Mouse (Mus musculus): ENCODE measurements around the gene Otulin.

Gene Otulin

DNA sequence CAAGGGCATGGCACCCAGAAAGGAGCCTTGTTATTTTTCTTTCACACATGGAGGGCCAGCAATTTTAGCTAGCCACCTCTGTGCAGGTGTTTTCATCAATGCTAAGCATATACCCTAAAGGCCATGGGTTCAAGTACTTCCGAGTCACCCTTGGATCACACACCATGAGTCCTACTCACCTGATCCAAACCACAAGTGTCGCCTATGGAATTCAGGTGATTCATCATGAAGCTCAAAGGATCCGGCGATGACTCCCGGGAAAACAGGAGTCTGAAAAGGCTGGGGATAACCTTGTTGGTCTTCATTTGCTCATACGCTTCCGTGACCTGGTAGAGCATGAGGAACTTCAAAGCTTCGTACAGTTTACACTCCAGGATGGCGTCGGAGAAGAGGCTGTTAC lies 27.4 kb upstream of the Otulin start:
- no peak for DNase-seq (ENCODE audit: low read depth, low spot score)

DNA sequence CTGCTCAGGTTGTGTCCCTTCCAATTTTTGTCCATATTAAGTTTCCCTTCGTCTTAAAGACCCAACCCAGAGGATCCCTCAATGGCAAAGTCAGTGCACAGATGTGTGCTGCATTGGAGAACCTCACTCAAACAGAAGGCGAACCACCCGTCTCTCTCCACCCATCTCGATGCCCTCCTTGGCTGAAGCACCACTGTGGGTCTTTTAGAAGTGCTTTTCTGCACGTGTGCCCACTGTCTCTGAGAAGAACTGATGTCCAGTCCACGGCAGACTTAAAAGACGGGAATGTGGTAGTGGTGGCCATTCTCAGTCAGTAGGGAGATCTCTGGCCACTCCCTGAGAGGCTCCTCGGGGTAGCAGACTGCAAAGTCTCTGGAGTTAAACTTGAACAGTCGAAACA lies 26.1 kb upstream of the Otulin start:
- DNase-seq (ENCODE audit: low read depth, low spot score): no peak

DNA sequence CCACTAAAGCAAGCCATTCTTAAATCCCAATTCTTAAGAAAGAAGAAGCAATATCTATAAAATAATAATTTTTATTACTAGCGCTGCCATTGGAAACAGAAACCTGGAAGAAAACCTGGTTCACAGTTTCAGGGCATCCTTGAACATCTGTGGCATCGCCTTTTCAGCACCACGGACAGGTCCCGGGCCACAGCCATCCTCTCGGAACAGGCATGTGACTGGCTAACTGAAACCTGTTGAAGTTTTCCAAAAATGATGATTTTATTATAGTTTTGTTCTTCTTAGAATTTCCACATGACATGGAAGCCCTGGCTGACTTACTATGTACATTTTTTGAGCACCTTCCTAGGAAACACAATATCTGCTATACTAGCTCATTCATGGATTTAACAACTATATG lies 24.5 kb upstream of the Otulin start:
- no peak for DNase-seq (ENCODE audit: low read depth, low spot score)

DNA sequence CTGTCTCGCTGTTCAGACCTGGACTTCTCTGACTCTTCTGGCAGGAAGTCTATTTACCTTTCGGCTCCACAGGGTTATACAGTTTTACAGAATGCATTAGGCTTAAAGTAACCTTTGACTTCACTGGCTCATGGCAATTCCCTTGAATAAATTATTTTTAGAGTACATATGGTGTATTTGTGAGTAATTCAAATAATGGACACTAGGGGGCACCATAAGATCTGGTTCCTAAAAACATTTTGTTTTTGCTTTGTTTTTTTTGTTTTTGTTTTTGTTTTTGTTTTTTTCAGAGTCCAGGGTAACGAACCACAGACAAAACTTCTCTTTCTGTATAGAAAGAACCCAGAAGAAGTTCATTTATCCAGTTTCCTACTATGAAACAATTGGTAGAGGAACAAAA lies 17.2 kb upstream of the Otulin start:
- no peak for DNase-seq (ENCODE audit: low read depth, low spot score)

DNA sequence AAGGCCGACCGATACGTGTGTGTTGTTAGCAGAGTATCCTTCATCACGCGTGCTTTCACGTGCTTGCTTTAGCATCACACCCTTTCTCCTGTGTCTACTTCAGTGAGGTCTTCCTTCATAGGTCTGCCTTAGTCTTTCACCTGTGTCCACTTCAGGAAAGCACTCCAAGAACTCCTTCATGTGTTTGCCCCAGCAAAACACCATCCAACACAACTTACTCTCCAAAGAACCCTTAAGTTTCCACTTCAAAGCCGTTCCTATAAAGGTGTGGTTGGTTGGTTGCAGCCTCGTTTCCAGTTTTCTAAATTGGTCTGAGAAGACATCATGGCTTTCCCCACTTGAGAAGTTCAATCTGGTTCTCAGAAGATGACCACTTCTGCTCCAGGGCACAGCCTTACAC lies 16.2 kb upstream of the Otulin start:
- no peak for DNase-seq (ENCODE audit: low read depth, low spot score)

DNA sequence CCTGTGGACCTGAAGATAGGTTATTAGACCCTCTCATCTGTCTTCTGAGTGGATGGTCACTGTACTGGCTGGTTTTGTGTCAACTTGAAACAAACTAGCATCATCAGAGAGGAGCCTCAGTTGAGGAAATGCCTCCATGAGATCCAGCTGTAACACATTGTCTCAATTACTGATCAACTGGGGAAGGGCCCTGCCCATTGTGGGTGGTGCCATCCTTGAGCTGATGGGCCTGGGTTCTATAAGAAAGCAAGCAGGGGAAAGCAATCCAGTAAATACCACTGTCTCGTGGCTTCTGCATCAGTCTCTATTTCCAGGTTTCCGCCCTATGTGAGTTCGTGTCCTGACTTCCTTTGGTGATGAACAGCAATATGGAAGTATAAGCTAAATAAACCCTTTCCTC lies 14.8 kb upstream of the Otulin start:
- no peak for DNase-seq (ENCODE audit: low read depth, low spot score)

DNA sequence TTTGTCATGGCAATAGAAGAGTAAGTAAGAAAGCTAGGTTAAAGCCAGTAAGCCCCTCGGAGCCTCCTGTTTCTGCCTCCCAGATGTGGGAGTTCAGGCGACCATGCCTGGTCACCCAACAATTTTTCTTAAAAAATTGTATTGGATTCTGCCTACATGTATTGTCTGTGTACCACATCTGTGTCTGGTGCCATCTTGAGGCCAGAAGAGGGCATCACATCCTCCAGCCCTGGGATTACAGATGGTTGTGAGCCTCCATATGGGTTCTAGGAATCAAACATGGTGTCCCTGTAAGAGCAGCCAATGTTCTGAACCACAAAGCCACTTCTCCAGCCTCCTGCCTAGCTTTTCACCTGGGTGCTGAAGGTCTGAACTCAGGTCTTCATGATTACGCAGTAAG lies 12.4 kb upstream of the Otulin start:
- DNase-seq (ENCODE audit: low read depth, low spot score): peak; percentile 77

DNA sequence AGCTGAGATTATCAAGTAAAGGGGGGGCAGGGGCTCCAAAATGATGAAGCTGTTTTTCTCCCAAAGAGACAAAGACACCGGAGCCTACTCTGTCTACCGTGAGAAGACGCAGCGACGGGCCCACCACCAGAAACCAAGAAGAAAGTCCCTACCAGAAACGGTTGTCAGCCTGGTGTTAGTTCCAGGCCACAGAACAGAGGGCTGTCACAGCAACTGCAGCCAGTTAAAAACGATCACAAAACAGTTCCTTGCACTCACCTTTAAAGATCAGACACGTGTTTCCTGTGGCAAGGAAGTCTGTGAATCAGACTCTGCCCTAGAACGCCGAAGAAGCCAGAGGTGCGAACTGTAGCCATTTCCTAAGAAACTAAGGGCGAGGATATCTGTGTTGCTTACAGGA lies 10.7 kb upstream of the Otulin start:
- DNase-seq (ENCODE audit: low read depth, low spot score): no peak

DNA sequence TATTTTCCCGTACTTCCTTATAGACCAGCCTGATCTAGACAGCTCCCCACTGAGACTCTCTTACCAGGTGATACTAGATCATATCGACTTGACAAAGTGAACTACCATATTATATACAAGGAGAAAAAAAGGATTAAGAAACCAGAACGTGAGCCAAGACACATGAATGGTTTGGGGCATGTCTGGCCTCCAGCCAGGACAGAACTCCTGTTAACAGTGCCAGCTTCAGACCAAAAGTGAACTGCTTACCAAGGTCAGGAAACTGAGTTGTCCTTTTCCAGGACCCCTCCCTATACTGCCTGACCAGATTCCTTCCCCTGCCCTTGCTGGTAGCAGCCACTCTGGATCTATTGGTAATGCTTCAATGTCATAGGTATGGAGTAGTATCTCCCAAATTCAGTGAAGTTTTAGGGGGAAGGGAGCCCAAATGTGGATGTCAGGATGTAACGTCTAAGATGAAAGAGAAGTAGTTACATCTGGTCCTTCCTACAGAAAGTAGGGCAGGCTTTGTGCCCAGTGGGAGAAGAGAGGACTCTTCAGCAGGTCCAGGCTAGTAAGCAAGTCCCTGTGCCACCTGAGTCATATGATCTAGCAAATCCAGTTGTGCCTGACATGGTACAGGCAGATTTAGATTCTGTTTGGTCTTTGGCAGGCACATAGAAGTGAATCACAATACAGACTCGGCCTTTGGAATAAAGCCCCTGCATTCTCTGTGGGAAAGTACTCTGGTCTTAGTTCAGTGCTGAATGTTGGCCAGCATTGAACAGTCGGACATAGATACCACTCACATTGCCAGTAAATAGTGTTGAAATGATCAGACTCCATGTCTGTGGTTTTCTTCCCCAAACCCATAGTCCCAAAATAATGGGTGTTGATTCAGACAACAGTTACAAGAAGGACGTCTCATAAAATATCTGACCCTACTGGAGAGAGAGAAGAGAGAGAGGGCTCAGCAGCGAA lies 3.7 kb upstream of the Otulin start:
- no peak for DNase-seq (ENCODE audit: low read depth, low spot score)

DNA sequence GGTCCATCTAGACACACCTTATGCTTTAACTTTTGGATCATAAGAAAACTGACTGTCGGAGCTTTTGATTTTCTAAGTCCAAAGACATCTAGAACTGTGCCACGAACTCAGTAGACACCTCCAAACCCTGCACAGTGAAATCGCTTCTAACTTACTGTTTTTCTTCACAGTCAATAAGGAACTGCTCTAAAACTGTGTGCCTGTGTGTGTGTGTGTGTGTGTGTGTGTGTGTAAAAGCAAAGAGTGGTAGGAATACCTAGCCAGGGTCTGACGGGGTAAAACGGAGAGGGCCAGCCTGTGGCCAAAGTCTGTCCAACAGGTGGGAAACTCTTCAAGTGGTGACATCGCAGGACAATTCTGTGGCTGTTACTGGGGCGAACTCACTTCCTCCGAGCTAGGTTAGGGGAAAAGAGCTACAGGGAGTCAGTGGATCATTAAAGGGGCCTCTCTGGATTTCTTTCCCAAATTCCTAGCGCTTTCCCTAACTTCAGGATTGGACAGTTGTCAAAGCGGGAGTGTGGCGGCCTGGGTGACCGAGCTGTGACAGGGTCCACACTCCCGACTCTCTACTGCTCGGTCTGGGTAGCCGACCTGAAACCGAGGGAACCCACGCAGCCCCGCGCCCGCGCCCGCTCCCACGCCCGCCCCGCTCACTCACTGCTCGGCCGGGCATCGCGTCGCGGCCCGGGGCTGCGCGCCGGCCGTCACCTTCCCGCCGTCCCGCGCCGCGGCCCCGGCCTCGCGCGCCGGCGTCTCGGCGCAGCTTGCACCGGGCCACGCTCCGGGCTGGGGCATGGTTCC lies 493 bp downstream of the Otulin start:
- no peak for DNase-seq (ENCODE audit: low read depth, low spot score)

DNA sequence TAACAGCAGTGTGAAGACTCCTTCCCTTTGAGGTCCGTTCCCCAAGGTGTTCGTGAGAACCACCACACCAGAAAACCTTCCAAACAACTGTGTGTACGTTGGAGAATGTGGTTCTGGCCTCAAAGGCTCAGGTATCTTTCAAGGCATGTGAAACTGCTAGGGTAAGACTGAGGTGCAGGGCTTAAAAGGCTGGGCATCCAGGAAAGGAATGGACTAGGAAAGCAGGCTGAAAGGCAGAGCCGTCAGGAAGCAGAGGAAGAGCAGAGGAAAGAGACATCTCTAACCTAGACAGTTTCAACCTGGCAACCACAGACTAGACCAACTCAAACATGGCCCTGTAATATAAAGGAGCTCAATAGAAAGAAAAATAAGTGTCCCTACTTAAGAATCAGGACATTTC lies 1.4 kb downstream of the Otulin start:
- DNase-seq (ENCODE audit: low read depth, low spot score): no peak

DNA sequence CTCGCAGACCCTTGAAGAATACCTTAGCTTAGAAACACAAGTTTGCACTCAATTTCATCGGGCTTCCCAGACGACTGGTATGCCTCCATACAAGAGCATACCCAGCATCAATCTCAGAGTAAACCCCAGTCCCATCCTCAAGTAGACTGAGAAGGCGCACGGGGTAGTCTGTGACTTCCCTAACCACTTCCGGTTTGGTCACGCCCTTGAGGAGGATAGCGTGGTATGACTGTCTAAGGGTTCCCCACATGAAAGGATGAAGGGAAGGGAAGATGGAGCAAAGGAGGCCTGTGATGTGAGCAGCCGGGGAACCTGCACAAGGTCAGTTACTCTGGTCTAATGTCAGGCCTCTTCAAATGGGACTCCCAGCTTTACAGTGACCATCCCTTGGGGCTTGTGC lies 2.7 kb downstream of the Otulin start:
- DNase-seq (ENCODE audit: low read depth, low spot score): no peak

DNA sequence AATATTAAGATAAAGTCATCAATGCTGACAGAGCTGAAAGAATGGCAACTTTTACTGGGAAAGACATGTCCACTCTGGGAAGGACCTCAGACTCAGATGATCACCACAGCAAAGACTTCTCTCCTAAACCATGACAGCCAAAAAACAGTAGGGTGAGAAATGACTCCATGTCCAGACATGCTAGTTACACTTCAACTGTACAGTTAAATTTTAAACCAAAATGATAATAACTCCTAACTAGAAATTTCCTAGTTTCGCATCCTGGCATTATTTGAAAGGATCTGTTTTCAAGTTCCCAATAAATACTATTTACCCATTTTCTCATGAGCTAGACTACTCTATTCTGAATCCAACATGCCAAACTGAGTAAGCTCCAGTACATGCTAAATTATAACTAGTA lies 4.2 kb downstream of the Otulin start:
- DNase-seq (ENCODE audit: low read depth, low spot score): no peak

DNA sequence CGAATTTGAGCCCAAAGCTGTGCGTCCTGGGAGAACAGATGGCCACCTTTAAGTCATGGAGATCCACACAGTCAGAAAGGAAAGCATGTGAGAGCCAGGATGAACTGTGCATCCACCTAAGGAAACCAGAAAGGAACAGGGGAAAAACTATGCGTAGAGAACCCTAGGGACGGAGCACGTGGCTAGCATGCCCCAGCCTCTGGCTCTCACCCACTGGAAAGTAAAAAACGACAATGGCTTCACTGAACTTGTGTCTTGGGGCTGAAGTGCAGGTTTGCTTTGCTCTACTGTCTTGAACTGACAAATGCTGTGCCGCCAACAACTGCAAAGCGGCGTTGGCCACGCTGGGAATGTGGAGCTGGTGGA lies 4.6 kb downstream of the Otulin start:
- DNase-seq (ENCODE audit: low read depth, low spot score): no peak

DNA sequence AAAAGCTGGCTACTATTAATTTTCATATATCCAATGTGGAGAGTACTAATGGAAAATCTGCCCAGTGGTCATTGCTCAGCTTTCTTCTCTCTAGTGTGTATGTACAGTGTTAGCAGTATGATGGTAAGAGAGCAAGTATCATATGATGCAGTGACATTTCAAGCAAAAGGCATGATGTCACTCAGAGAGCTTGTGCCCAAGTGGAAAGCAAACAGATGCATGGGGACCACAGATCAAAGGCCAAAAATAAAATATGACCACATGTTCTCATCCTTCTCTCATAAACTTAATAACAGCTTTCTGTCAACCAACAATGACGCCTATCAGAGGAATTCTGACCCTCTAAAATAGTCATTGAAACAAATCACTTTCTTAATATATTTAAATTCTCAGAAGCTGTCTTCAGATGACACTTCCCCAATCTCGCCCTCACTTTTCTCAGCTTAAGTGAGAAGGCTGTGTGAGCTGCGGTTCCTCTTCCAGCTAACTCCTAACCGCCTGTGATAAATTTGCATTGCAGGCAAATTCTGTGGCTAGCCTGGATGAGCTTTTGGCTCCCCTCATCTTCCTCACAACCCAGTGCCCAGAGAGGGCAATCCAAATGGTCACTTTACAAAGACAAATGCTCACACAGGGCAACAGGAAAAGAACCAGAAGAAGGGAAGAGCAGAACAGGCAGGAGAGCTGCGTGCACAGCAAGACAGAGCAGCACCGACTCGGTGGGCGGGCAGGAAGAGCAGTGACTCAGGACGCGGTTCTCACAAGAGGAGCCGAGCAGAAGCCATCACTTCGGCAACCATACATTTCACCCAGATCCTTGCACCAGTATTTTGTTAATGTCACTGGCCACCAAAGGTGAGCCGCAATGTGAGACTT lies 5.2 kb downstream of the Otulin start:
- DNase-seq (ENCODE audit: low read depth, low spot score): peak; percentile 75

DNA sequence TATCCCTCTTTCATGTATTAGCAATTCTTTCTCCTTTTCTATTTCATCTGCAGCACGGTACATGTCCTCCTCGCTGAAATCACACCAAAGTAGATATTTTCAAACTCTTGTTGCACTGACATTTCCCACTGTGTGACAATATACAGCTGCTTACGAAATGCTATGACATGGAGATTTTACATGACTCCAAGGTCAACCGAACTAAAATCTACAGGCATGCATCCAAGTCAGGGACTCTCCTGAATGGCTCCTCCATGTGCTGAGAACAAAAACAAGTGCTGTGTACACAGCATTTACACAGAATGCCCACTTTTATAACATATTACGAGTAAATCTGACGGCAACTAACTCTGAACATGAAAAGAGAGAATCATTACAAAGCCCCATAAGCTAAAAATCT lies 7.2 kb downstream of the Otulin start:
- no peak for DNase-seq (ENCODE audit: low read depth, low spot score)

DNA sequence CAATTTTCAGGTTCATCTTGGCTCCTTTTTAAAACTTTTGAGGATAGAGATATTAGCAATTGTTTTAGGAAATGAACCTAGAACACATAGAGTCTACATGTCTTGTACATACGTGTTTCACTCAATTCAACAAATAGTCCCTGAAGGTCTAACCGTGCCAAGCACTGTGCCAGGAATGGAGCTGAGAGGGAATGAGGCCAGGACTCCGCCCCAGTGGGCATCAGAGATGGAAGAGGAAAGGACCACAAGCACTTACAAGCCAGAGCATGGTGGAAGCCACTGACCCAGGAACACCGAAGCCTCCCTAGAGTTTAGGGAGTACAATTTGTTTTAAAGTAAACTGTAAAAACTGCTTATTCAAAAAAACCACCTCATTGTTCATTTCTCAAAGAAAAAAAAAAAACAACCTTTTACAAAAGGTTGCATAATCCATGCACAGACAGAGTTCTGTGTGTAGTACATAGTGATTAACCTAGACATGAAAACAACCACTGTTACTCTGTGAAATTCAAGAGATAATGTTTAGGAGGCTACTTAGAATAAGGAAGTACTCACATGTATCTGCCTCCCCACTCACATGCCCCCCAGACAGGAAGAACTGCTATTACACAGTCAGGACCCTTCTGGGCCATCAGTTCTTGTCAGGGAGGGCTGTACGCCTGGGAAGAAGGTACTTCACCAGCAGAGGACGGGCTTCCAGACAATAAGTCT lies 9.9 kb downstream of the Otulin start:
- DNase-seq (ENCODE audit: low read depth, low spot score): no peak

DNA sequence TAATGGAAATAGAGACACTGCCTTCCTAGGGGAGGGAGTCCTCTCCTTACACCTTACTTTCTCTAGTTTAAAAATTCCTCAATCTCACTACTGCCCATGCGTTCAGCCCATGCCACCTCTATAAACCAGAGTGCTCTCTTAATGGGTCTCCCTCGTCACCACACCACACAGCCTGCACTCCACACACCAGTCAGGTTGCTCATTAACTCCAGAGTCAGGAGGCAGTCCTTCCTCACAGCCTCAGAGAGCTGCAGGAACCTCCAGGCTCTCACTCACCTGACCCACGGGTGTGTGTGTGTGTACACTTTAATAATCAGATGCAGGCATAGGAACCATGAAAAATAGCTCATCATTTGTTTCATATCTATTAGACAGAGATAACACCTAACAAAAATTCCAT lies 10.8 kb downstream of the Otulin start:
- no peak for DNase-seq (ENCODE audit: low read depth, low spot score)

DNA sequence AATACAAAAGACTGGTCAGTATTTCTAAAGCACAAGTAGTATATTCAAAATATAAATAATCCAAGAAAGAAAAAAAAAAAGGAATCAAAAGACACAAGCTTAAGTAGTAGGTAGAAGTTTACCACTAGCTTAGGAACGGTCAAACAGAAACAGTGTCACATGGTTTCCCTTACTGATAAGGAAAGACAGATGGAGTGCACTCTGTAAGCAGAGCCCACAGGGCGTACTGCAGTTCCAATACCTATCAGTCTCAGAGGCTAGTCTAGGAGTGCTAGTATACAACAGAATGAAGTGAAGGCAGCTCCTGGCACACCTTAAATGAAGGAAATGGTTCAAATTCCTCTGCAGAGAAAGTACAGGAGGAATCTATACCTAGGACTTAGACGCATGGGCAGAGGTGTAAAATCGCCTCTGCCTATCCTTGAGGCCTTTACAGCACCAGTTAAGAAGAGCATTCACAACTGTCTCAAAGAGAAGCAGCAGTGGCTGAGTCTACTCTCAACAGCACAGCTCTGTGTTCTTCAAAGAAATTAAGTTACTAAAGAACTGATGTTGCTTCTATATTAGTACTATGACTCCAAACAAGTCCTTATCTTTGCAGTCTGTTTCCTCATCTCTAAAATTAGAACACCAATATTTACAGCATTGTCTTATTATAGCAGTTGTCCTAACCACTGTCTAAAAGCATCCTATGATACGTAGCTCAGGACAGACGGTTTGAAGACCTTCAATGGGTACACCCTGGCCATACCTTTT lies 11.5 kb downstream of the Otulin start:
- DNase-seq (ENCODE audit: low read depth, low spot score): no peak

DNA sequence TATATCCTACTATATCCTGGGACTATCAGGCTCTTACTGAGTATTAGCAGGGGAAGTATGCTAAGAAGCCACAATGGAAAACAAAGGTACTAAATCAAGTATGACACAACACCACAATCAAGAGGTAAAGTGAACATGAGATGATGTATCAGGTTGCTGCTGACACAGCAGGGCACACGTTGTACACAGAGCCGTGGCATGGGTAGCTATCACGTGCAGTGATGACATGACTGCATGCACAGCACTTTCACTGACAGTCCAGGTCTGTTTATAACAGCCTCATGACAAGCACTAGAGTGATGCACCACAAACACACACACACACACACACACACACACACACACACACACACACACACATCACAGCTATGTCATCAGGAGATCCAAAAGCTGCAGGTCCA lies 13.3 kb downstream of the Otulin start:
- no peak for DNase-seq (ENCODE audit: low read depth, low spot score)

DNA sequence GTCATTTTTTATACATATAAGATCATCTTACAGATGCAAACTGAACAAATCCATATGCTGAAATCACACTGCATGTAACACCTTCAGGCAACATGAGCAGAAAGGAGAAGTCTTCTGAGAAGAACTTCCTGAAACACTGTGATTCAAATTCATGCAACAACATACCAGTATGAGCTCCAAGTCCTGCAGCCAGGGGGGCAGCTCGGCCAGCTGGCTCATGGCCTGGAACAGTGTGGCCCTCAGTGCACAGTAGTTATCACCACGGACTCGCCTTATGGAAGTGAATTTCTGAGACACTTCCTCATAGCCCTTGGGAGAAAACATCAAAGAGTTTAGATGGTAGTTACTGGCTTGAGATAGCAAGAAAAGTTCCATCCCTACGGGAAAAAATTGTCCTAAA lies 14.3 kb downstream of the Otulin start:
- peak; percentile 64 for DNase-seq (ENCODE audit: low read depth, low spot score)
